Mouse (Mus musculus) neural tube, embryonic 11.5 days (tissue): ENCODE data around the gene Tsen54. TPM values are rescaled to one million over a fixed set of nuclear protein-coding genes. Genes with fewer than 3 reads are reported as not detected.

Experiments
- ATAC-seq: fragments of 200-750 bp; cut with Nextera tagmentation; 2 replicates; pipeline ENCODE4 v1.8.0; 2017; ENCODE audit warnings: moderate number of reproducible peaks, mild to moderate bottlenecking, moderate TSS enrichment, moderate library complexity; ENCODE audit not compliant: insufficient read depth, low FRiP score, low TSS enrichment
- DNase-seq: peaks from one replicate; pipeline ENCODE4 v3.0.0-alpha.2; 2015; ENCODE audit warnings: low spot score
- H3K27ac ChIP-seq: fragments of 300-500 bp; sonication (generic); 2 replicates; pipeline ENCODE4 v1.5.1; 2014; ENCODE audit warnings: low read depth, mild to moderate bottlenecking, low read length
- H3K27me3 ChIP-seq: fragments of 300-500 bp; sonication (generic); 2 replicates; pipeline ENCODE4 v1.6.1; 2014; ENCODE audit warnings: mild to moderate bottlenecking, low read length, mixed read lengths; ENCODE audit not compliant: control insufficient read depth, insufficient read depth
- H3K36me3 ChIP-seq: fragments of 300-500 bp; sonication (generic); 2 replicates; pipeline ENCODE4 v1.6.1; 2014; ENCODE audit warnings: mild to moderate bottlenecking, low read length, moderate library complexity, mixed read lengths; ENCODE audit not compliant: control insufficient read depth, insufficient read depth
- H3K4me1 ChIP-seq: fragments of 300-500 bp; sonication (generic); 2 replicates; pipeline ENCODE4 v1.6.1; 2014; ENCODE audit warnings: low read length, mixed read lengths; ENCODE audit not compliant: control insufficient read depth, insufficient read depth
- H3K4me2 ChIP-seq: fragments of 300-500 bp; sonication (generic); 2 replicates; pipeline ENCODE4 v1.6.1; 2014; ENCODE audit warnings: low read depth, mild to moderate bottlenecking, moderate library complexity
- H3K4me3 ChIP-seq: fragments of 300-500 bp; sonication (generic); 2 replicates; pipeline ENCODE4 v1.5.1; 2014; ENCODE audit warnings: low read depth, low read length
- H3K9ac ChIP-seq: fragments of 300-500 bp; sonication (generic); 2 replicates; pipeline ENCODE4 v1.6.1; 2014; ENCODE audit warnings: mild to moderate bottlenecking, low read length
- H3K9me3 ChIP-seq: fragments of 300-500 bp; sonication (generic); 2 replicates; pipeline ENCODE4 v1.6.1; 2016; ENCODE audit warnings: low read length; ENCODE audit not compliant: control insufficient read depth
- WGBS: fragments of 180-500 bp; shearing (Covaris S2); extraction: QIAGEN DNeasy Blood & Tissue Kit; methylation state at CpG from one replicate; pipeline ENCODE4 v1.1.7; 2014; 5-methylcytosine and 5-hydroxymethylcytosine counted together
- polyA plus RNA-seq: library from polyadenylated mRNA; unstranded; fragments of >200 nt; fragmentation: Nextera tagmentation; extraction: Ambion mirVana; gene quantifications from 2 replicates; pipeline ENCODE4 v1.2.1, GENCODE M21; 2014

Gene Tsen54
- polyA plus RNA-seq, 1 experiment from 2014 or later = 29.8 TPM

- no peak overlapping the region for H3K4me3 ChIP-seq
- H3K9ac ChIP-seq = no peak overlapping the region
- DNase-seq (no peak), ATAC-seq (no peak)
- H3K4me2 ChIP-seq = no peak overlapping the region
- no peaks in the 10 kb centered on the region for H3K36me3 ChIP-seq
- 0 out of 2 replicates have a peak, but pooled peaks cover 3% of the 10 kb centered on the region for H3K27me3 ChIP-seq
- no peaks in the 10 kb centered on the region for H3K9me3 ChIP-seq
- H3K4me1 ChIP-seq = peaks cover 31% of the 10 kb centered on the region
- 43% methylated on average over 3 of the region's 3 CpGs for WGBS
- H3K27ac ChIP-seq = no peak overlapping the region
Observed at GRCm38 (mm10) chr11:115831518-115831917, 17.0 kb downstream of the Tsen54 start.

GRCm38 (mm10) chr11:115832064-115832463, 17.5 kb downstream of the Tsen54 start:
- ATAC-seq (no peak), DNase-seq (no peak)
- Histone ChIP-seq H3K9ac (no peak overlapping the region), H3K4me2 (no peak overlapping the region), H3K4me1 (peaks cover 31% of the 10 kb centered on the region), H3K27ac (no peak overlapping the region), H3K4me3 (no peak overlapping the region), H3K36me3 (no peaks in the 10 kb centered on the region), H3K9me3 (no peaks in the 10 kb centered on the region), H3K27me3 (0 out of 2 replicates have a peak, but pooled peaks cover 3% of the 10 kb centered on the region)
- WGBS = 46% methylated on average over 6 of the region's 6 CpGs

- H3K9me3 ChIP-seq = no peaks in the 10 kb centered on the region
- DNase-seq (peak; percentile 39), ATAC-seq (no peak)
- no peaks in the 10 kb centered on the region for H3K36me3 ChIP-seq
- H3K9ac ChIP-seq = no peak overlapping the region
- H3K27ac ChIP-seq = no peak overlapping the region
- H3K4me2 ChIP-seq = no peak overlapping the region
- 2% methylated on average over 8 of the region's 8 CpGs for WGBS
- H3K4me1 ChIP-seq = peaks cover 31% of the 10 kb centered on the region
- 0 out of 2 replicates have a peak, but pooled peaks cover 3% of the 10 kb centered on the region for H3K27me3 ChIP-seq
- H3K4me3 ChIP-seq = no peak overlapping the region
Observed at GRCm38 (mm10) chr11:115832523-115832922, 18.0 kb downstream of the Tsen54 start.

GRCm38 (mm10) chr11:115833021-115833513, 18.5 kb downstream of the Tsen54 start:
- WGBS = 4% methylated on average over 8 of the region's 8 CpGs
- peak; percentile 37 for DNase-seq
- 0 out of 2 replicates have a peak, but pooled peaks cover 3% of the 10 kb centered on the region for H3K27me3 ChIP-seq
- H3K4me1 ChIP-seq = peaks cover 31% of the 10 kb centered on the region
- H3K27ac ChIP-seq = no peak overlapping the region; the same call in 1 of the 2 replicates
- H3K36me3 ChIP-seq = no peaks in the 10 kb centered on the region
- H3K4me3 ChIP-seq = no peak overlapping the region
- no peak overlapping the region for H3K4me2 ChIP-seq
- H3K9ac ChIP-seq = no peak overlapping the region
- ATAC-seq = no peak
- H3K9me3 ChIP-seq = no peaks in the 10 kb centered on the region

- Histone ChIP-seq H3K36me3 (no peaks in the 10 kb centered on the region), H3K4me3 (no peak overlapping the region), H3K4me2 (no peak overlapping the region), H3K27me3 (0 out of 2 replicates have a peak, but pooled peaks cover 3% of the 10 kb centered on the region), H3K4me1 (peaks cover 31% of the 10 kb centered on the region), H3K9me3 (no peaks in the 10 kb centered on the region), H3K27ac (no peak overlapping the region), H3K9ac (no peak overlapping the region)
- DNase-seq (no peak), ATAC-seq (no peak)
- WGBS = 42% methylated on average over 6 of the region's 6 CpGs
Observed at GRCm38 (mm10) chr11:115834033-115834432, 19.5 kb downstream of the Tsen54 start.

- Histone ChIP-seq H3K27me3 (no peaks in the 10 kb centered on the region), H3K4me3 (no peak overlapping the region), H3K27ac (no peak overlapping the region), H3K4me2 (no peak overlapping the region), H3K9me3 (no peaks in the 10 kb centered on the region), H3K36me3 (no peaks in the 10 kb centered on the region), H3K9ac (no peak overlapping the region), H3K4me1 (peaks cover 24% of the 10 kb centered on the region)
- ATAC-seq = no peak
- WGBS = 43% methylated on average over 11 of the region's 11 CpGs
- DNase-seq = no peak
Observed at GRCm38 (mm10) chr11:115836656-115837395, 22.3 kb downstream of the Tsen54 start.

- no peak overlapping the region for H3K27ac ChIP-seq
- H3K4me1 ChIP-seq = peaks cover 20% of the 10 kb centered on the region
- no peak for DNase-seq
- H3K4me2 ChIP-seq = no peak overlapping the region
- 95% methylated on average over 22 of the region's 22 CpGs for WGBS
- H3K4me3 ChIP-seq = no peak overlapping the region
- no peak for ATAC-seq
- H3K27me3 ChIP-seq = no peaks in the 10 kb centered on the region
- no peaks in the 10 kb centered on the region for H3K9me3 ChIP-seq
- no peaks in the 10 kb centered on the region for H3K36me3 ChIP-seq
- no peak overlapping the region for H3K9ac ChIP-seq
Observed at GRCm38 (mm10) chr11:115837606-115838345, 23.3 kb downstream of the Tsen54 start.

GRCm38 (mm10) chr11:115838895-115839311, 24.4 kb downstream of the Tsen54 start:
- Histone ChIP-seq H3K9ac (no peak overlapping the region), H3K9me3 (no peaks in the 10 kb centered on the region), H3K4me3 (no peak overlapping the region), H3K36me3 (no peaks in the 10 kb centered on the region), H3K27ac (no peak overlapping the region), H3K27me3 (no peaks in the 10 kb centered on the region), H3K4me1 (peaks cover 10% of the 10 kb centered on the region; the same call in 1 of the 2 replicates), H3K4me2 (no peak overlapping the region)
- no peak for ATAC-seq
- WGBS = 48% methylated on average over 4 of the region's 4 CpGs
- no peak for DNase-seq
